Mouse (Mus musculus) E14TG2a.4 (cell line): ENCODE data around the gene Hba-a1.

Experiments used
- CTCF ChIP-seq: conservative IDR thresholded peaks from 2 replicates; pipeline ENCODE4 v1.5.1; 2014; ENCODE audit warnings: low read length
- POU5F1 ChIP-seq: IDR thresholded peaks from 2 replicates; pipeline ENCODE4 v1.6.1; 2014; ENCODE audit warnings: low read length, borderline replicate concordance

DNA sequence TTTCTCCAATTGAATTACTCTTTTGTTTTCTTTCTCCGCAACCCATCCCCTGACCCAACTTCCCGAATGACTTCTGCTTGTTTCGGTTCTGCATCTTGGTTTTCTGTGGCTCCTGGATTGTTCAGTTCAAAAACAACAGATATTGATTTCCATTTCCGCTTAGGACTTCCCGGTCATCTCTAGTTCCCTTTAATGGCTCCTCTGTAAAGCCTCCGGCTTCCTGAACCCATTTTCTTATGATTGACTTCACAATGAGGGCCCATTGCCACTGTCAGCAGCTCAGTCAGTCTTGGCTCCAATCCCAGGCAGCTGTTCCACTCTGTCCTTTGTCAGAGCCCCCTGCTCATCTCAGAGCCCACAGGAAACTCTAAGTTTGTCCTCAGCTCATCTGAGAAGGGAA lies 47.8 kb downstream of the Hba-a1 start:
- no peak for TF ChIP-seq CTCF
- no peak for TF ChIP-seq POU5F1
